Mouse (Mus musculus) kidney, postnatal 14 days (tissue): ENCODE data around the gene Nhsl1.
"Not testable (repeated sequence)": the region's sequence is repeated elsewhere in the genome, so short reads cannot be mapped to it uniquely, and the experiment has no call there.

ENCODE experiments used
- DNase-seq: peaks from one replicate; pipeline ENCODE4 v3.0.0; 2022; ENCODE audit warnings: mixed read lengths

Nhsl1 gene

DNA sequence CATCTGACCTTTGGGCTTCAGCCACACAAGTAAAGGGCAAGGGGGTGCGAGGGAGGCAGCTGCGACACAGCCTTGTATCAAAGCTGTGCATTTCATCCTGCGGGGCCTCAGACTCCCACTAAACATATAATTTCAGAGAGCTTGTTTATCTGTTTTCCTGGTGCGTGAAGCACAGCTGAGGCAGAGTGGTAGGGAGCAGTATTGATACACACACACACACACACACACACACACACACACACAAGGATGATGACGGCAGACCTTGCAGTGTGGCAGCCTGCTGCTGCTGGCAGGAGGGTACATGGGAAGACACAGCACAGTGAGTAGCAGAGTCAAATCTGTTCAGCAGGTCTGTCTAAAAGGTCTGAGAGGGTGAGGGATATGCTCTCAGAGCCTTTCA lies 85.9 kb downstream of the Nhsl1 start:
- no peak for DNase-seq

DNA sequence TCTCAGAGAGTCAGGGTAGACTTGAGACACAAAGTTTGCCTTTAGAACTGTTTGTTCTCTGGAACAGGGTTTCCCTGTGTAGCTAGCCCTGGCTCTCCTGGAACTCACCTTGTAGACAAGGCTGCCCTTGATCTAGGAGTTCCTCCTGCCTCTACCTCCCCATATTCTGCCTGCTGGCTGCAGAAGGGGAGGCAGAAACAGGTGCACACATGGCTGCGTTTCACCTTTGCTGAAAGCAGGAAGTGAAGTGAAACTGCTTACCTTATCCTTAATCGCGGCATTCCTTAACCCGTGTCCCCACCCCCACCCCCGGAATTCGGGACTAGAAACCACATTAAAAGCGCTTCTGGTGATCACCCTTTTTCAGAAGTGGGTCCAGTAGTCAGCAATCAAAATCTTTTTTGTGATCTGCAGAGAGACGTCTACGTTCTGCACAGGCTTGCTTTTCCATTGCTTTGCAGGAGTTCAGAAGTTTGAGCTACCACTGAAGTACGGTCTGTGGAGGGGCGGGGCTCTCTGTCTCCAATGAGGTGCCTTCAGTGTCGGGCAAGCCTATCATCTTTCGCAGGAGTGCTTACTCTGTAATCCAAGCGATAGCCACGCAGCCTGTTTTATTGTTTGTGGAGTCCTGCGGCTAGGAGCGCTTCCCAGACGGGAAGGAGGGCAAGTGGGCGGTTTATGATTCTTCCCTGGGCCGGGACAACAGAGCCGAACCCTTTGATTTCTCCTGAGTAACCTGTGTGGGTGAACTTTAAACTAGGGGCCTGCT lies 88.5 kb downstream of the Nhsl1 start:
- DNase-seq, result peak; percentile 92

DNA sequence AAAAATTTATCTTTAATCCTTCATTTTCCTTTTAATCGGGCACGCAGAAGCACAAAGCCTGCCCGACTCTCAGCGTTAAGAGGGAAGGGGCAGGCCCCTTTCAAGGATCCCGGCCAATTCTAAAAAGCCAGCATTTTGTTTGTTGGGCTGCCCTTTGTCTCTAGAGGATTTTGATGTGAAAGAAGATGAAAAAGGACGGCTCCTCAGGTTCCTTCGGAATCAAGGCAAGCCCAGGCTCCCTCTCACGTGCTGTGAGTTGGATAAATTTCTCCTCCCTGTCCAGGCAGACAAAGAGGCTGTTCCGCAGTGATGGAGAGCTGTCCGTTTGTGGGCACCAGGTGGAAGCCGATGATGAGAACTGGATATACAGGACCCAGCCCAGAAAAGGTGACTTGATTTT lies 89.3 kb downstream of the Nhsl1 start:
- DNase-seq, result no peak

DNA sequence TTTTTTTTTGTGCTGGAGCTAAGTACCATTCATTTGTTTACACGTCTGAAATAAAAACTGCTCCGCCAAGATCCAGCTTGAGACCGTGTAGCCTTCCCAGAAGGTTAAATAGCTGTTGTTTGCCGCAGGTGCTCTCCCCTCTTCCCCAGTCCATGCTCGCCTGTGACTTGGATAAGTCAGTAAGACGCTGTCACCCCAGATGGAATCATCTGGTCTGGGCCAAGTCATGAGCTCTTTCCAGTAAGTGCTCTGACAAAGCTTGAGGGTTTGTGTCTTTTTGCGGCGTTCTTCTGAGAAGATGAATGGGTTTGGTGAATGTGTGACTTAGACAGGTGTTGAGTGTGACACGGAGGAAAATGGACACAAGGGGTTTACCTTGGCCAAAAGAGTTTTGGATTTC lies 89.8 kb downstream of the Nhsl1 start:
- DNase-seq, result no peak

DNA sequence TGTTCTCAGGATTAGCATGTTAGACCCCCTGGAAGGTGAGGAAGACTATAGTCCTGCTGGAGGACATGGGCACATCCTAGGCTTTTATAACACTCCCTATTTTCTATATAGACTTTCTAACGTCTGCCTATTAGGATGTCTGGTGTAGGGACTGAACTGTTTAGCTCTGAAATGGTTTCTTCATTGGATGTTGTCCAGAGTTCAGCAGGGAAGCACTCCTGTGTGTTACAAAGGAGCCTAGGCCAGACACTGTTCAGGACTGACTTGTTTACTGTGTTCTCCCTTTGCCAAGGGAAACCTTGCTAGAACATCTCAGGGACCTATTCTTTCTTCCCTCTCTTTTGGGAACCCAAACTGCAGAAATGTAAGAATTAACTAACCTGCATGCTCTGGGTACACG lies 90.3 kb downstream of the Nhsl1 start:
- DNase-seq, result no peak

DNA sequence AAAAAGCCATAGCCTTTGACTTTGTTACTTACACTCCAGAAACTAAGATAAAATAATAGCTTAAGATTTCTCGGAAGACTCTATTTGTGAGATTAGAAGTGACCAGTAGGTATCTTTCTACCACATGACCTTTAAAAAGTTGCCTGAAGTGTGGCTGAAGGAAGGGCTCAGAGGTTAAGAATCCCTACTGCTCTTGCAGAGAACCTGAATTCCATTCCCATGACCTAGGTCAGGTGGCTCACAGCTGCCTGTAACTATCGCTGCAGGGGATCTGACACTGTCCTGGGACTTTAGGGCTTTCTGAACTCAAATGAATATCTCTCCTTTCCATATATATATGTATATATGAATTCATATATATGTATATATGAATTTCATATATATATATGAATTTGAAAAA lies 92.5 kb downstream of the Nhsl1 start:
- DNase-seq, result no peak

DNA sequence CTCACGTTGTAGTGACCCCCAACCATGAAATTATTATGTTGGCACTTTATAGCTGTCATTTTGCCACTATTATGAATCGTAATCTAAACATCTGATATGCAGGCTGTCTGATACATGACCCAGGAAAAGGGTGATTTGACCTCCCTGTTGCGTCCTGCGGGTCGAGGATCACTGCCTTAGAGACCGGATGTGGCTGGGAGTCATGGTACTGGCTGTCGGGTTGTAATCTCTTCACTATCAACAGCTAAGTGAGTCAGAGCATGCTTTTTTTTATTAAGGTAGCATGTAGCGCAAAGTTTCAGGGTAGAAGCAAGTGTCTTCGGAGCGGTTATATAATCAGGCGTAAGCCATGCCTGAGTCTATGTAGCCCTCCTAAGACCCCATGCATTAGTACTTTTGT lies 97.2 kb downstream of the Nhsl1 start:
- DNase-seq, result no peak

DNA sequence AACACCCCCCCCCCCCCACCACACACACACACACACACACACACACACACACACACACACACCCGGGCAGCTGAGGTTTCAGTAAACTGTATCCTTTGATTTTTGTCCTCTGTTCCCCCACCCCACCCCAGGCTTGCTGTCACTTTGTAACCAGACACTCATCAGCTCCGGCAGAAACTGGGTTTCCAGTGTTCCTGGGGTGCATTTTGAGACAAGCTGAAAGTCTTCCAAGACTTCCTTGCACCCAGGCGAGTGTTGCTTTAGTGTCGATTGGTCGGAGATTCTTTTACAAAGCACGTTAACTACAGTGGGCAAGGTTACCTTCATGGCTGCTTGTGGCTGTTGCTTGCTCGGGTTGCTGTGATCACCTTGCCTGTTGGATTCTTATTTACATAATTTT lies 99.4 kb downstream of the Nhsl1 start:
- no peak for DNase-seq

DNA sequence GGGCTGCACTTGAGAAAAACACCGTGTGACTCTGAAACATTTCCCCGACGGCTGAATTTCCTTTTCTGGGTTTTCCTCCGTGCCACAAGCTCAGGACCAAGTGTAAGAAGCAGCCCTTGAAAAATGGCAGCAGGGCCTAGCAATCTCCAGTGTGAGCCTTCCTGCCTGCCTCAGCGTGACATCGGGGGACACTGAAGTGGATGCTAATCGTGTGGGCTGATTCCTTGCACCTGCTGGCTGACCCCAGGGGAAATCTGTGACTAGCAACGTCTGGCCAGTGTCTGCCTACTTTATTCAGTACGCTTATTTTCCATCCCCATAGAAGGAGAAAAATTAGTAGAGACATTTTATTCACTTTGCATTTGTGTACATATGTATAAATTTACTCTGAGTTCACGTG lies 100.7 kb downstream of the Nhsl1 start:
- no peak for DNase-seq

DNA sequence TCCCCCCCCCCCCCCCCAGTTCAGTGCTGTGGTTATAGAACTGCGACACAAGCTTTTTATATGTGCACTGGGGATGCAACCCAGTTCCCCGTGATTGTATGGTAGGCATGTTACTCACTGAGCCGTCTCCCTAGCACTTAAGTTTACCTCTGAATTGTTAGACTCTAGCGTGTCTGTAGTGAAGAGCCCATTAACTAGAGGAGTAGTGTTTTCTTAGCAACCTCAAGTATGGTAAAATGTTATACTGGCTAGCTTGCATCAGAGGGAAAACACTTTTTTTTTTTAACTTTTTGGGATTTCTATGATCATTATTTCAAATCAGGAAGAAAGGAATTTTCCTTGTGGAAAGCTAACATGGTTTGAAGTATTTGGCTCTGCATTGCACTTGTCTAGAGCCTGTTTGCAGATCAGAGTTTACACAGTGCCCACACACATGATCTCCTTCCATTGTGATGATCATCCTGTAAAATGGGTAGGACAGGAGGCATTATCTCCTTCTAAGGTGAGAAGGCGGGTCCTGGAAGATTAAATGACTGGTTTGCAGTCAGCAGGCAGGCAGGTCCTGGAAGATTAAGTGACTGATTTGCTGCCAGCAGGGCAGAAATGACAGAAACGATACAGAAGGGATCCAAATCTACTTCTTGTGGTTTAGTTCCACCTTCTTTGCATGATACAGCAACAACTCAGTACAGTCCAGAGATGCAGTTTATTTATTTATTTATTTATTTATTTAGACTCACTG lies 101.6 kb downstream of the Nhsl1 start:
- no peak for DNase-seq

DNA sequence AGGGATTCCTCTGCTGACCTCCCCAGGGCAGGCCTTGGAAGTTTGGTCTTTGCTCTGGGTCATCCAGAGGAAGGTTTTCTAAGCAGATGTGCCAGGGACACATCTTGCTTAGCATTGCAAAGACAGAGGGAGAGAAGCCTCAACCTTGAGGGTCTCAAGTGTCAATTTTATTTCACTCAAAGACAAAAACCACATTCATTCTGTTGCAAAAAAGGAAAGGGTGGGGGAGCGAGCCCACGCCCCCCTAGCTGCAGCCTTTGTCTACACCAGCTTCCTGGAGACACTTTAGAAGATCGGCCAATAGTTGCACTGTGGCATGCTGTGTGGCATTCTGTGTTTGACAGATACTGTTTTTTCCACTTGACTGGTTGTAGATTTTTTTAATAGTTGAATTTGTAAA lies 104.2 kb downstream of the Nhsl1 start:
- no peak for DNase-seq

DNA sequence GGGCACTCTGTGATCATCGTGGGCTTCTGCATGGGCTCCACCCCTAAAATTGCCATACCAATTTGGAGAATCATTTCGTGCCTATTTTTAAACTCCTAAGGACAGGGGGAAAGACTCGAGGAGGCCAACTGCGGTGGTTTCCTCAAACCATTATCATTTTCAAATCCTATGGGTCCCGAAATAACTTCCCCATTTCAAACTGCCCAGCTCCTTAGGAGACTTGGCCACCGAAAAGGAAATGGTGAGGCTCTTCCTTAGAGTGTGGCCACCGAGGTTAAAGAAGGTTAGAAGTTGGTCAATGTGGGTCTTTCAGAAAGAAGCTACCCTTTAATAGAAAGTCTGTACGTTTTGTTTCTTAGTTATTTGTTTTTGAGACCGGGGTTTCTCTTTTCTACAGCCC lies 104.8 kb downstream of the Nhsl1 start:
- DNase-seq, result no peak

DNA sequence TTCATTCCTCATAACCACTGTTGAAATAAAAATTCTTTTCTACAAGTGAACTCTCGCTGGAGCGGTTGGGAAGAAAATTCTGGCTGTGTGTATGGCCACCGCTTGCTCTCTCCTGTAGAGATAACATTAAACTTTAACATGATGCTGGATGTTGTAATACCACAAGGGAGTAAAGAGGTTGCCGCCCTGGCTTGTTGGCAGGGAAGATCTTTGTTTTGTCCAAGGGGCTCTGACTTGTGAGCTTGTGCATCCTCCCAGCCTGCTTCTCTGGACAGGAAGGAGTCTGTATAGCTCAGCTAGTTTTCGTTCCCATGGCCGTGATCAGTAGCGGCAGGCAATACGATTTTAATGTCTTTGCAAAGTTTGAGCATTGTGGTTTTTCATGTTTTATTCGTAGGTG lies 109.1 kb downstream of the Nhsl1 start:
- no peak for DNase-seq

DNA sequence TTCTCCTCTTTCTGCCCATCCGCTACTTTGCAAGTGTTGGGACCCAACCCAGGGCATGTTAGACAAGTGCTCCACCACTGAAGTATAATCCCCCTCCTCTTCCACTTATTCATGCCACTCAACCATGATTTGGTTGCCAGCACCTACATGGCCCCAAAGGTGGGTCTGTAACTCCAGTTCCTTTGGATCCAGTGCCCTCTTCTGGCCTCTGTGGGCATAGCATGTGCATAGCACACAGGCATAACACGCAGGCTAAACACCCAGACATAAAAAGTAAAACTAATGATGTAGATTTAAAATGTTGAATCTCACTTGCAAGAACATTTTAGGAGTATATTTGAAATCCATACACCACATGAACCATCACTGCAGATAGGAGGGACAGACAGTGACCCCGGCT lies 110.7 kb downstream of the Nhsl1 start:
- no peak for DNase-seq

DNA sequence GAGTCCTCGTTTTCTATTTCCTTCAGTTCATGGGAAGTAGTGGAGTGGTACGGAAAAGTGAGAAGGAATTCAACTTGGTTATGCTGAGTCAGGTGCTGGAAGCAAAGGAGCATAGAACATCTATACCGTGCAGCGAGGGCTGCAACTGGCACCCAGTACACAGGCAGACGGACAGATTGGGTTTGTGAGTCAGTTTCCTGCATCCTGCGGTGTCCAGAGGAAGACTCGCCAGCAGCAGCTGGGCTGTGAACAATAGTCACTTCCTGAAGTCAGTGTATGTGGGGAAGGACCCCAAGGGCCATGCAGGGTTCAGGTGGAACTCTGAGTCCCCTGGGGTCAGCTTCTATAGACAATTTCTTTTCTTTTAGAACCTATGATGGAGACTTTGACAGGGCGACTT lies 111.4 kb downstream of the Nhsl1 start:
- DNase-seq, result peak; percentile 53

DNA sequence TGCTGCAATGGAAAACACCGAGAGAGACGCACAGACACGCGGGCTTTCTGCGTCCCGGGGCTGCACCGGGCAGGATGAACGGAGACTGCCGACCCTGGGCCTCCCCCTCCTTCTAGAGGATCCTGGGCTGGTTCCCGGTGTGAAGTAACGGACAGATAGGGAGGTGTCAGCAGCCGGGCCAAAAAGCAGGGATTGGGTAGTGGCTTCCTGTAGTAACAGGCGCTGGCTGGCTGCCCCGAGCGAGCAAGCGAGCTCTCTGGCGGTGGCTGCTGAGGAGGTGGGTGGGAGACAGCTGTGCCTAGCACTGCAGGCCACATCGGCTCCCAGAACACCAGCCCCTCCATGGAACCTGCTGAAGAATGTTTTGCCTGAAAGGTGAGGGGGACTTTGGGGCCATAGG lies 112.2 kb downstream of the Nhsl1 start:
- DNase-seq, result peak; percentile 85

DNA sequence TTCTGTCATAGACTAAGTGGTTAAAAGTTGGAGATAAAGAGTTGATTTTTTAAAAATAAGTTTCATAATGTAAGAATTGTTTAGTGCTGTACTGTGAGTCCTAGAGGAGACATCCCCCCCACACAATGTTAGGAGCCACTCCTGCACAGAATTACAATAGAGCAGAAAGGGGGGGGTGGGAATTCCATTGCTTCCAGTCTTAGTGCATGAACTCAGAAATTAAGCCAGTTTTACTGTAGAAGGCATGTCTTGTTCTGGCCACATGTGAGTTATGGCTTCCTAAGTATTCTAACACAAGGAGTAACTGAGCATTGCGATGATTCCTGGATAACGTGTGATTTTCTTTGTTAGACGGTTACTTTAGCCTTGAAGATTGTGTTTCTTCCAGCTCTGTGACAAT lies 112.8 kb downstream of the Nhsl1 start:
- no peak for DNase-seq

DNA sequence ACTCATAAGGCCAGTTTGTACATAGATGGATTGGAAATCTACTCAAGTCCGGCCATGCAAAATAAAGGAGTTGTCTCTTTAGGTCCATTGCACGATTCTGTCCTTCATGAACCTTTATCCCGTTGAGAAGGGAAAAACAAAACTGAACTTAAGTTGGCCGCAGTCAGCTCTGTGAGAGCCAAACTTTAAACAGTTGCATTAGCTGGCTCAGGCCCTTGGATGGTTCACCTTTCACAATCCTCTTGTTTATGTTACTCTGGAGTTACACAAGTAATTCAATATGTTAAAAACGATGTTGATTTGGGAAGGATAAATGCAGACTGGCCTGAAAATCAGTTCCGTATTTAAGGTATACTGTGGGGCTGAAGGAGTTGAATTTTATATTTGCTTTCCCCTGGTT lies 116.7 kb downstream of the Nhsl1 start:
- no peak for DNase-seq

DNA sequence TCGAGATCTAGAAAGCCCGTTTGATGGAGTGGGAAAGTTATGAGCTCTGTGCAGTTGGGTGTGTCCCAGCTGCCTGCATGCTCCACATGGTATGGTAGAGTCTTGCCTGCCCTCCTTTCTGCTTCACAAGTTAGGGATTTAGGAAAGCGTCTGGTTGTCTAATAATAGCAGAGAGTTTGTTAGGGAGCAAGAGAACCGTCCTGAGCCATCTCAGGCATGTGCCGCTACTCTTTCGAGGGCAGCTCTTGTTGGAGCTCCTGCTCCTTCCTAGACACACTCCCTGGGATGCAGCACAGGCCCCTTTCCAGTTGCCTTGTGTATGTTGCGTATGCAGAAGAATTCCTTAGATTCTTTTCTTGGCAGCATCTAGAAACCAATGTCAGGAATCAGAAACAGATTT lies 117.2 kb downstream of the Nhsl1 start:
- no peak for DNase-seq

DNA sequence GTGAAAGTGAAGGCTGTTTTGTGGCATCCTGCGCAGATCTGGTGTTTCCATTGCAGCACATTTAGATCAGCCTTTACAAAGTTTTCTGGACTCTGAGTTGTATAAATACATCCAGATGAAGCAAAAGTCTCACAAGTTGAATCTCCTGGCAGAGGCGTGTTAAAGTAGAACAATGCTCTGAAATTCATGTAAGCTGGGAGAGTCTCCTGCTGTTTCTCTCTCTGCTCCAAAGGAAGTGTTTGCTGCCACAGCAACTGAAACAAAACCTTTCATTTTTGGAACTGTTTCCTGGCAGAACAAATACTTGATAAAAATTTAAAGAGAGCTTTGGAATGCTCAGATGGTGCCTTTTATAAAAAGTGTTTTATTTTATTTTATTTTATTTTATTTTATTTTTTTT lies 118.8 kb downstream of the Nhsl1 start:
- DNase-seq, result no peak

DNA sequence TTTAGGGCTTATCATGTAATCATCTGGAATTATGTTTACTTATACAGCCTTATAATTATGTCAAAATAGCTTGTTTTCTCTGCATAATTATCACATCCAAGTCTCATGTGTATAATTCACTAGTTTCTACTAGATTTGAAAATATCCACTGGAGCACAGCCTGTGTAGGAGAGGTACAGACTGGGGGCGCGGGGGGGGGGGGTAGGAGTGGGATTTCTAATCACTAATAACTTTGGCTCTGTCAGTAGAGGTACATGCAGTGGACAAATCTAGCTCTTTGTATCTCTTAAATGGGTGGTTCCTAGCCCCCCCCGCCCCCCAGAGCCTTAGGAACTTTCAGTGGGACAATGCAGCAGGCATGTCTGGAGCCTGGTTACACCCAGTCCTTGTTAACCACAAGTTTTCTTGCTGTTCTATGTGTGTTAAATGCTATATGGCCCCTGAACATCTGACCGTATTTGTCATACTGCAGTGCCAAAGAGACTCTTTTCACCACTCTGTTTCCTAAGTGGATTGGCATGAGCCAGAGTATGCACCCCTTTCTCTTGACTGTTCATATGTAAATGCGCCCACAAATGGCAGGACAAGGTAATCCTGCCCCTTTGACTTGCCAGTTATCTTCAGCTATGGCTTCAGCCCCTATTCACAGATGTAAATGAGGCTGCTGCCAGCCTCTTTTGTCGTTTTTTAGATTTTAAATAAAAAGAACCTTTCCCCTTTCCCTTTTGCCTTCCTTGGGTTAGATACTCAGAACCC lies 127.0 kb downstream of the Nhsl1 start:
- no peak for DNase-seq

DNA sequence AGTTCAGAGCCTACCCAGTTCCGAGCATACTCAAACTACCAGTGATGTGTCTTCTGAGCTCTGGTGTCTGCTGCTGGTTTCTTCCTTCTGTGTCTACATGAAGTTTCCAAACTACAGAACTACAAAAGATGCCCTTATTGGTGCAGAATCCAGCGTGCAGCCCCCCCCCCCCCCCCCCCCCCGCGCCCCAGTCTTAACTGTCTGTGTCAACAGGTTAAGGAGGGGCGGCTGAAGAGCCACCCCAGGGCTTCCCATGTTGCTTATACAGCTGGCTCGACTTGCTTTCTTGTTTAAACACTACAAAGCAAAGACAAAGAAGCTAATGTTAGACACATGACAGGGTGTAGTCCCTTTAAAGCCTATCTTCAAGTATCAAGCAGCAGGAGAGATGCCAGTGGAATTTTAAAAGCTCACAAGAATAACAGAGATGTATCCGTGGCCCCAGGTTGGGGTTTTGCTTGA lies 127.6 kb downstream of the Nhsl1 start:
- no peak for DNase-seq

DNA sequence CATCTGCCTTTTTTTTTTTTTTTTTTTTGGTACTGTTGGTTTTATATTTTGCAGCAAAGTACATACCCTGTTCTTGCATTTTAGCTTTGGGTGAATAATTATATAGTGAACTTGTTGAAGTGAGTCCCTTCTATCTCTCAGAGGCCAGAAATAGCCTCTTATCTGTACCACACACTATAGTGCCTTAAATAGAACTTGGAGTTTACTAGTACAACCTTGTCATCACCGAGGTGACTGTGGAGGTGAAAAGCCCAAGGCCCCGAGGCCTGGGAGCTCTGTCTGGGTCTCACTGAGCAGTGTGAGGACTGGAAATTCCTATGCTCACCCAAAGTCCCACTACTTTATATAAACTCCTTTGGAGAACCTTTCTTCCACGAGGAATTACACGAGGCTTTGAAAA lies 128.5 kb downstream of the Nhsl1 start:
- no peak for DNase-seq

DNA sequence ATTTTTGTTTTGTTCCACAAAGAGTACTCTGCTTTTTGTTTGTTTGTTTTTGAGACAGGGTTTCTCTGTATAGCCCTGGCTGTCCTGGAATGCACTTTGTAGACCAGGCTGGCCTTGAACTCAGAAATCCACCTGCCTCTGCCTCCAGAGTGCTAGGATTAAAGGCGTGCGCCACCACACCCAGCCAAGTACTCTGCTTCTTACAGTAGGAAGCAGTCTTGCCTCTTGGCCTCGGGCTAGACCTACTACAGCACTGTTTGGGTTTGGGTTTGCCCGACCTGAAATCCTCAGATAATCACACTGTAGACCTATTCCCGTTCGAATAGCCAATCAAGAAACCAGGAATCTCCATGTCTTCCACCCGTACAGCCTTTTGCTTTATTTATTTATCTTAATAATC lies 130.1 kb downstream of the Nhsl1 start:
- not testable (repeated sequence) for DNase-seq
